Mouse (Mus musculus) regulatory T cell (primary cell): Measurements from ENCODE around the gene Inip.

Experiments used
- in situ Hi-C: fragments of 300-600 bp; cut with MboI, MseI; formaldehyde crosslinking; loops from one replicate; pipeline ENCODE4 v1.15.1; 2025; ENCODE audit warnings: high pct_unique_total_duplicates

Gene Inip

GRCm38 (mm10) chr4:59801489-59801888, at the start of gene Inip:
Gene Inip, minus strand, starts transcription at chr4:59801589.
- in situ Hi-C loops: no loop called here

GRCm38 (mm10) chr4:59850181-59850580, 48.8 kb upstream of the Inip start:
- in situ Hi-C loops: no loop called here

- in situ Hi-C loops: loop anchor here (5.0 kb wide), 1 partner anchor 55 kb away; no protein-coding TSS in a partner anchor
These were observed 46.1 kb upstream of the Inip start for GRCm38 (mm10) chr4:59847447-59847846.

- in situ Hi-C loops: loop anchor here (5.0 kb wide), 1 partner anchor 53 kb away; no protein-coding TSS in a partner anchor
These were observed 43.9 kb upstream of the Inip start for GRCm38 (mm10) chr4:59845245-59845637.

- in situ Hi-C loops: loop anchor here (5.0 kb wide), 1 partner anchor 52 kb away; no protein-coding TSS in a partner anchor
These were observed 43.3 kb upstream of the Inip start for GRCm38 (mm10) chr4:59844460-59845244.

GRCm38 (mm10) chr4:59837659-59838058, 36.3 kb upstream of the Inip start:
- in situ Hi-C loops: no loop called here

- in situ Hi-C loops: no loop called here
These were observed 31.4 kb upstream of the Inip start for GRCm38 (mm10) chr4:59832810-59833209.

GRCm38 (mm10) chr4:59831038-59831437, 29.6 kb upstream of the Inip start:
- in situ Hi-C loops: no loop called here

GRCm38 (mm10) chr4:59829072-59829471, 27.7 kb upstream of the Inip start:
- in situ Hi-C loops: no loop called here

- in situ Hi-C loops: no loop called here
These were observed 25.0 kb upstream of the Inip start for GRCm38 (mm10) chr4:59826381-59826780.

GRCm38 (mm10) chr4:59825634-59826033, 24.2 kb upstream of the Inip start:
- in situ Hi-C loops: no loop called here

- in situ Hi-C loops: no loop called here
These were observed 23.5 kb upstream of the Inip start for GRCm38 (mm10) chr4:59824860-59825259.

GRCm38 (mm10) chr4:59823470-59823869, 22.1 kb upstream of the Inip start:
- in situ Hi-C loops: no loop called here

GRCm38 (mm10) chr4:59822119-59822518, 20.7 kb upstream of the Inip start:
- in situ Hi-C loops: no loop called here

- in situ Hi-C loops: no loop called here
These were observed 20.1 kb upstream of the Inip start for GRCm38 (mm10) chr4:59821516-59821915.

GRCm38 (mm10) chr4:59819477-59820022, 18.2 kb upstream of the Inip start:
- in situ Hi-C loops: no loop called here

- in situ Hi-C loops: no loop called here
These were observed 17.7 kb upstream of the Inip start for GRCm38 (mm10) chr4:59819054-59819472.

GRCm38 (mm10) chr4:59818498-59818897, 17.1 kb upstream of the Inip start:
- in situ Hi-C loops: no loop called here

GRCm38 (mm10) chr4:59817790-59818189, 16.4 kb upstream of the Inip start:
- in situ Hi-C loops: no loop called here

- in situ Hi-C loops: no loop called here
These were observed 15.1 kb upstream of the Inip start for GRCm38 (mm10) chr4:59816477-59816876.

- in situ Hi-C loops: no loop called here
These were observed 14.6 kb upstream of the Inip start for GRCm38 (mm10) chr4:59816016-59816415.

GRCm38 (mm10) chr4:59815121-59815810, 13.9 kb upstream of the Inip start:
- in situ Hi-C loops: no loop called here

GRCm38 (mm10) chr4:59814094-59814493, 12.7 kb upstream of the Inip start:
- in situ Hi-C loops: no loop called here
